Mouse (Mus musculus): Measurements from ENCODE around the gene Bglap3.
"Not testable (repeated sequence)": the region's sequence is repeated elsewhere in the genome, so short reads cannot be mapped to it uniquely, and the experiment has no call there.

The Bglap3 gene

DNA sequence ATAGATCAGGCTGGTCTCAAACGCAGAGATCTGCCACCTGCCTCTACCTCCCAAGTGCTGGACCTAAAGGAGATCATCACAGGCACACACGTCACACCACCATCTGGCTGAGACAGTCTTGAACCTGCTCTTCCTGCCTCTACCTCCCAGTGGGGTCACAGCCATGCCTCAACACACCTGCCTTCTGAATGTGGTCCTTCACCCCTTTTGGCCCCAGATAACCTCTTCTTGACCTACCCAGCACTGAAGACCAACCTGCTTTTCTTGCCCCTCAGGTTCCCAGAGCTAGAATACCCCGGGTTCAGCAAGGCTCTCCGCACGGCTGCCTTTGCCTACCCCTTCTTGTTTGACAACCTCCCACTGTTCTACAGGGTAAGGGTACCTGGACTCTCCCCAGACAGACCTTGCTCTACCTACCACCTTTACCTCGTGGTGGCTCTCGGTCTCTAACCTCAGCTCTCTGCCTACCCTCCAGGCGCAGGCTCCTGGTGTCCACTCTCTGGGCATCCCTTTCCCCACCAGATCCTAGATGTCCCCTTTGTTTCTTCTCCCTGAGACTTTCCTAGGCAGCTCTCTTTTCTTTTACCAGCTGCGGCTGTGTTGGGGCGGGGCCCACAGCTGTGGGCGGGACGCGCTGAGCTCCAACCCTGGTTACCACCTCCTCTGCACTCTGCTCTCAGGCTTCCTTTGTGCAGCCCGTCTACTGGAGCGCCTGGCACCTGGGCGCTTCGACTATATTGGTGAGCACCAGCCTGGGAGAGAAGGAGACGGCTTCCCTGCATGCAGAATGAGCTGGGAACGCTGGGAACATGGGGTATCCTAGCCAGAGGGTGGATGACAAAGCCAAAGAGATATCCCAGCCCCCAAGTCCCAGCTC is 3.4 kb upstream of the Bglap3 start:
- peak in 1 of 2 experiments; percentile 23 for DNase-seq

DNA sequence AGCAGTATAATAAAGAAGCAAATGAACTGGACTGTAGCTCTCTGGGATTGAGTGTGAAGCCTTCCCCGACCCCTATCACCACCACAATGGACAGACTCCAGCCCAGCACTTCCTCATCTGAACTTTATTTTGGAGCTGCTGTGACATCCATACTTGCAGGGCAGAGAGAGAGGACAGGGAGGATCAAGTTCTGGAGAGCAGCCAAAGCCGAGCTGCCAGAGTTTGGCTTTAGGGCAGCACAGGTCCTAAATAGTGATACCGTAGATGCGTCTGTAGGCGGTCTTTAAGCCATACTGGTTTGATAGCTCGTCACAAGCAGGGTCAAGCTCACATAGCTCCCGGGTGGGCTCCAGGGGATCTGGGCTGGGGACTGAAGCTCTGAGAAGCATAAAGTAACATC is 4.0 kb downstream of the Bglap3 start:
- not testable (repeated sequence) for DNase-seq

- not testable (repeated sequence) for DNase-seq
These were observed 5.0 kb downstream of the Bglap3 start for GRCm38 (mm10) chr3:88367517-88367916.

GRCm38 (mm10) chr3:88366830-88367428 is 5.6 kb downstream of the Bglap3 start:
- peak in 1 of 2 experiments; percentile 30 for DNase-seq

GRCm38 (mm10) chr3:88365705-88366361 is 6.7 kb downstream of the Bglap3 start:
- no peak for DNase-seq

GRCm38 (mm10) chr3:88364337-88364736 is 8.2 kb downstream of the Bglap3 start, which contains the start of gene Paqr6:
Paqr6 (plus strand) TSS chr3:88364584.
- DNase-seq = peak; percentile 70 to 73

GRCm38 (mm10) chr3:88363700-88364099 is 8.8 kb downstream of the Bglap3 start:
- DNase-seq = no peak

DNA sequence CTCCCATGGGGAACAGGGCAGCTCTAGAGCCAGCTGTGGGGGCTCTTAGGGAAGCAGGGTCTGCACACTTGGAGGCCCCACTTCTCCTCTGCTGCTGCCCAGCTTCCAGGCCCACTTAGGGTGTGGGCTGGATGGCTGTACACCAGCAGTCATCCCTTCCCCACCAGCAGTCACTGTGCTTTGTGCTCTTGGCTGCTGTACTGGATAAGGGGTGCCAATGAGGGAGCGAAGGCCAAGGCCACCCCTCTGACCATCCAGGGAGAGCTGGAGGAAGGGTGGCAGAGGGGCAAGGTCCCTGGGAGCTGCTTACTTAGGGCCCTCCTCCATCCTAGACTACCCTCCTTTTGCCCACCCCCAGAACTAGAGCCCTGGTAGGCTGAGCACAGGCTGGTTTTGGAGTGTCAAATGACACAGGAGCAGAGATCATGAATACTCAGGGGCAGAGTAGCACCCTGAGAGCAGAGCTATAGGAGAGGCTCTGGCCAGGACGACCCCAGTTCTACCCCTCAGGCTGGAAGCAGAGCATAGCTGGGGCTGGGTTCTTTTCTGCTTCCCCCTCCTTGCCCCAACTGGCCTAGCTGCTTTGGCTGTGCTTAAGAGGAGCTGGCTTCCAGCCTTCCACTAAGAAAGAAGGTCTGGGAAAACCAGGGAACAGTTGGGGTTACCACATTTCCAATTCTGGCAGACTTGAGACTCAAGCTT is 10.8 kb downstream of the Bglap3 start:
- DNase-seq = no peak

DNA sequence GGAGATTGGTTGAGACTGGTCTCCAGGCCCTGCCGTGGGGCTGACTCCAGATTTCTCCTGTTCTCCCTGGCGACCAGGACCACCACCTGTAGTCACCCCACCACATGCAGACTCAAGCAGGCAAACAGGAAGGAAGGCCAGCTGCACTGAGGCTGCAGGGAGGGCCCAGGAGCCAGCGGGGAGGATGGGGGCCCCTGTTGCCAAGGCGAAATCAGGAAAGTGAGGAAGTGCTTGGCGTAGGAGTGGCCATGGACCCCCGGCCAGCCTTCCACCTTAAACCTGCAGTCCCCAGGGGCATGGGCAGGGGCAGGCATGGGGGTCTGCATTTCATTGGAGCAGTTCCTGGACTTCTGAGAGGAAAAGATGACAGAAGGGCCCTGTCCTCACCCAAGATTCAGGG is 11.4 kb downstream of the Bglap3 start:
- no peak for DNase-seq

- no peak for DNase-seq
These were observed 12.6 kb downstream of the Bglap3 start for GRCm38 (mm10) chr3:88359989-88360388.

- DNase-seq = no peak
These were observed 13.0 kb downstream of the Bglap3 start for GRCm38 (mm10) chr3:88359584-88359983.

- DNase-seq = peak; percentile 43 to 47
These were observed 18.0 kb downstream of the Bglap3 start for GRCm38 (mm10) chr3:88354396-88355165.

DNA sequence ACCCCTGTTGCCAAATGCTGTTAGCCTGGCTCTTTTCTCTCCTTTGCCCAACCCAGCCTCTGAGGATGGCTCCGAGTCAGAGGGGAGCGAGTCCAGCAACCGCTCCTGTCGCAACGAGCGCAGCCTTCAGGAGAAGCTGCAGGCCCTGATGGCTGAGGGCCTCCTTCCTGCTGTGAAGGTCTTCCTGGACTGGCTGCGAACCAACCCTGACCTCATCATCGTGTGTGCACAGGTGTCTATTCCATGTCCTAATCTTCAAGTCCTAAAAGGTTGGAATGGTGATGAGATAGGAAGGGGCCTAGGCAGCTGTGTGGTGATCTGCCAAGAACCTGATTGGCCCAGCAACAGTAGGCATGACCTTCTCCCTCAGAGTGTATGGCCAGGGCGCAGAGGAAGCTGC is 19.6 kb downstream of the Bglap3 start:
- DNase-seq = no peak

GRCm38 (mm10) chr3:88350732-88351131 is 21.8 kb downstream of the Bglap3 start:
- DNase-seq = no peak

GRCm38 (mm10) chr3:88339006-88339405 is 33.5 kb downstream of the Bglap3 start:
- no peak for DNase-seq

- DNase-seq = no peak
These were observed 34.2 kb downstream of the Bglap3 start for GRCm38 (mm10) chr3:88338316-88338715.

DNA sequence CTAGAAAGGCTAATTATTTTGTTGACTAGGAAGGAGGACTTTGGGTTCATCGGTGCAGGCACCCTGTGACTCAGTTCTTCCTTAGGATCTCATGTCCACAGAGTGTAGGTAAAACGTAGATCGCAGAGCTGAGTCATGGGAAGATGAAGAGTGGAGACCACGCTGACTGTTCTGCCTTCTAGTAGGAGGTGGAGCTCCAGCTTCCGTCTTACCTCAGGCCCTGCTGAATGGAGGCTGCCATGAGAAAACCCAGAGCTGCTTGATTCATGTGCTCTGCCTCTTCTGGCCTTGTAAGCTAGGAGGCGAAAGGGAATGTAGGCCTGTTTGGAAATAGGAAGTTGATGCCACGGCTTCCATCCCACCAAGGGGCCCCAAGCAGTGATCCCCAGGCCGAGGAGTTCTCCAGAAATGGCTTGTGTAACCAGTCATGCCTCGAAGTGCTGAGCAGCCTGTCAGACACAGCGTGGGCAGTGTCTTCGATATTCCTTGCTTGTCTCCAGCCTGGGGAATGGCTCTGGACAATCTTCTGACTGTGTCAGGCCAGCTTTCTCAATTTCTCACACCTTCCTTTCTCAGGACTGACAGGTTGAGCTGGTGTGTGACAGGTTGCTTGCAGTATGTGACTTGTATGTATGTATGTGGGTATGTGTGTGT is 35.0 kb downstream of the Bglap3 start:
- no peak for DNase-seq

DNA sequence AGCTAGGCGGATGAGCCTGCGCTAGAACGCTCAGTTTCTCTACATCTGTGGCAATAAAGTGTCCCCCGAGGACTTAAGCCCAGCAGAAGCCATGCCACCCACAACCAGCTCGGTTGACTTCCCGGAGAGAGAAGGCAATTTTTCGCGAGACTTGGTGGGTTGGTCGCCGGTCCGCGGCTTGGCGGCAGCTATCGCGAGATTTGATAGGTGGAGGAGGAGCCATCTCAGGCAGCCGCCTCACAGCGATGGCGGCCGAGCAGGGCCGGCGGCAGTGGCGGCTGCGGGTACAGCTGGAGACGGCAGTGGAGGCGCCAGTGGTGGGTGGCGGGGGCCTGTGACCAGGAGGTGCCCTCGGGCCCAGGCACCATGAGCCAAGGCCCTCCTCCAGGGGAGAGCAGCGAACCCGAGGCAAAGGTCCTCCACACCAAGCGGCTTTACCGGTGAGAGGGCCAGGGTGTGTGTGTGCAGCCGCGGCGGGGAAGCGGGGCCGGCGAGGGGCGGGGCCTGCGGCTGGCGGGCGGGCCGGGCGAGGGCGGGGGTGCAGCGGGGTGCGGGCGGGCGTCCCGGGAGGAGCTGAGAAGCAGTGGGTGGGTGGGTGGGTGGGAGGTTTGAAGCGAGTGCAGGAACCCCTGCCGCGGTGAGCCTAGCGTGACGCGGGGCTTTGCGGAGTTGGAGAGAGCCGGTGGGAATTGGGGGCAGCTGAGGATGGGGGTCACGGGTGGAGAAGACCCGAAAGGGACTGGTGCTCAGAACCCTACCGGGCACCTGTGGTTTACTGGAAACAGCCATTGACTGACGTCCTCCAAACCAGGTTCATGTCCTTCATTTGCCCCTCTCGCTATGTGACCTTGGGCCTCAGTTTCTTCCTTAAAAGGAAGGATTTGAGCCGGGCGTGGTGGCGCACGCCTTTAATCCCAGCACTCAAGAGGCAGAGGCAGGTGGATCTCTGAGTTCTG is 36.2 kb downstream of the Bglap3 start, which contains the start of the genes Tmem79 and Smg5:
Gene Tmem79, minus strand, starts transcription at position 91 of the 956 bp plus-strand sequence.
Gene Smg5, plus strand, starts transcription at position 203 of the 956 bp plus-strand sequence.
- DNase-seq = peak; percentile 95 to 97

DNA sequence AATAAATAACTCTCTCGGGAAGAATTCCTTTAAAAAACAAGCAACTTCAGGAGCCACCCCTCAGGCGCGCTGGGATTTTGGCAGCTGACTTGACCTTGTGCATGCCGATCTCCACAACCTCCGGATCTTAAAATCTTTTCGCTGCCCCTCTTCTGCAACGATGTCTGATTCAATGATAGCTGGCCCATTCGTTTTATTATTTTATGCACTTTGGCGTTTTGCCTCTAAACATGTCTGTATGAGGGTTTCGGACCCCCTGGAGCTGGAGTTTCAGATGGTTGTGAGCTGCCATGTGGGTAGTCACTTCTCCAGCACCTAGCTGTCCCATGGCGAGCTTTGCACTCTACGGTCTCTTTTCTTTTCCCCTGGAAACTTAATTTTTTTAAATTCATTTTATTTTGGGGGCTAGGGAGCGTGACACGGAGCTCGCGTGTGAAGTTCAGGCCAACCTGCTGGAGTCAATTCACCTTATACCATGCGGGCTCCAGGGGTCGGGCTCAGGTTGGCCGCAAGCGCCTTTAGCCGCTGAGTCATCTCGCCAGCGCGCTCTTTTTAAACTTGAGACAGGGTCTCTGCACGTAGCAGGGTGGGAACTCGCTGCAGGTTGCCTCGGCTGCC is 37.0 kb downstream of the Bglap3 start:
- DNase-seq = peak in 1 of 2 experiments; percentile 27

Data from kidney, adult 8-10 months (tissue).